Mouse (Mus musculus) stomach, postnatal 0 days (tissue): Measurements from ENCODE around the gene Dst.

Source experiments
- CTCF ChIP-seq: IDR thresholded peaks from 2 replicates; pipeline ENCODE4 v1.5.1; 2016; ENCODE audit warnings: antibody characterized with exemption, low read depth, mild to moderate bottlenecking, moderate library complexity
- EP300 ChIP-seq: optimal IDR thresholded peaks from 2 replicates; pipeline ENCODE3; 2016; ENCODE audit warnings: antibody characterized with exemption

GRCm38 (mm10) chr1:34164616-34165295 lies 256.7 kb downstream of the Dst start:
- TF ChIP-seq CTCF (peak; percentile 92), EP300 (no peak)
